Mouse (Mus musculus) CH12.LX (cell line): ENCODE data around the gene Dgkg. TPM values are rescaled to one million over a fixed set of nuclear protein-coding genes. Genes with fewer than 3 reads are reported as not detected.

Source experiments
- DNase-seq: peaks from one replicate; pipeline ENCODE4 v3.0.0-alpha.2; 2013; ENCODE audit errors: extremely low read depth
- H3K27ac ChIP-seq: 2 replicates; pipeline ENCODE4 v1.5.1; 2012; ENCODE audit warnings: low read depth, mild to moderate bottlenecking, control low read depth, moderate library complexity; ENCODE audit not compliant: insufficient read depth
- H3K27me3 ChIP-seq: replicated peaks from 2 replicates; pipeline ENCODE3; 2012; ENCODE audit warnings: inconsistent platforms
- H3K36me3 ChIP-seq, 2 experiments: replicated peaks in 1 of 2; 2 replicates each; pipeline versions ENCODE3 to v1.6.1; 2012; ENCODE audit warnings: inconsistent platforms in 1 of 2, low read length in 1 of 2, mild to moderate bottlenecking in 1 of 2, mixed read lengths in 1 of 2, moderate library complexity in 1 of 2; ENCODE audit not compliant: control insufficient read depth in 1 of 2, insufficient read depth in 1 of 2
- H3K4me1 ChIP-seq, 2 experiments: 2 replicates each; pipeline ENCODE4 v1.6.1; 2012; ENCODE audit warnings: inconsistent platforms in 1 of 2, moderate library complexity in 1 of 2; ENCODE audit not compliant: insufficient read depth in 2 of 2, control insufficient read depth in 1 of 2
- H3K4me2 ChIP-seq: 2 replicates; pipeline ENCODE4 v1.6.1; 2012; ENCODE audit warnings: low read depth, mild to moderate bottlenecking, control low read depth; ENCODE audit not compliant: poor library complexity, insufficient read depth, severe bottlenecking
- H3K4me3 ChIP-seq, 3 experiments: fragments of 150-350 bp in 1 of 3; sonication (generic) in 1 of 3; replicated peaks in 1 of 3; 2 replicates each; pipeline versions ENCODE3 to v1.5.1; 2011 to 2012; ENCODE audit warnings: low read depth in 2 of 3, low read length in 2 of 3, mild to moderate bottlenecking in 2 of 3, moderate library complexity in 2 of 3, control low read depth in 1 of 3, improper control_type of control experiment in 1 of 3, inconsistent platforms in 1 of 3, mixed read lengths in 1 of 3; ENCODE audit not compliant: poor library complexity in 1 of 3
- H3K79me2 ChIP-seq: replicated peaks from 2 replicates; pipeline ENCODE4 v1.6.1; 2012; ENCODE audit warnings: mild to moderate bottlenecking, moderate library complexity; ENCODE audit not compliant: control insufficient read depth, poor library complexity, insufficient read depth, severe bottlenecking; ENCODE audit errors: extremely low read depth
- H3K9ac ChIP-seq: 2 replicates; pipeline ENCODE4 v1.6.1; 2012; ENCODE audit warnings: low read depth, mild to moderate bottlenecking, control low read depth, moderate library complexity; ENCODE audit not compliant: insufficient read depth
- H3K9me3 ChIP-seq: replicated peaks from 2 replicates; pipeline ENCODE3; 2012; ENCODE audit warnings: low read length, inconsistent platforms, mixed read lengths
- BHLHE40 ChIP-seq: IDR thresholded peaks from 2 replicates; pipeline ENCODE4 v1.6.1; 2011; ENCODE audit warnings: mild to moderate bottlenecking, low read depth, low read length, improper control_type of control experiment
- CHD1 ChIP-seq: IDR thresholded peaks from 2 replicates; pipeline ENCODE4 v1.6.1; 2012; ENCODE audit warnings: low read depth, low read length, improper control_type of control experiment, inconsistent platforms
- E2F4 ChIP-seq: IDR thresholded peaks from 2 replicates; pipeline ENCODE4 v1.6.1; 2011; ENCODE audit warnings: low read depth, low read length, improper control_type of control experiment; ENCODE audit not compliant: insufficient replicate concordance
- EP300 ChIP-seq: IDR thresholded peaks from 2 replicates; pipeline ENCODE4 v1.6.1; 2011; ENCODE audit warnings: low read length, improper control_type of control experiment
- GABPA ChIP-seq: IDR thresholded peaks from 2 replicates; pipeline ENCODE4 v1.6.1; 2012; ENCODE audit warnings: low read depth, low read length, improper control_type of control experiment, inconsistent platforms; ENCODE audit not compliant: insufficient replicate concordance
- HCFC1 ChIP-seq: IDR thresholded peaks from 2 replicates; pipeline ENCODE4 v1.6.1; 2012; ENCODE audit warnings: low read depth, mild to moderate bottlenecking, inconsistent platforms, low read length, improper control_type of control experiment
- IRF4 ChIP-seq: IDR thresholded peaks from 2 replicates; pipeline ENCODE4 v1.6.1; 2014; ENCODE audit warnings: low read depth, mild to moderate bottlenecking, inconsistent platforms, low read length, improper control_type of control experiment
- JUND ChIP-seq: conservative IDR thresholded peaks from 2 replicates; pipeline ENCODE4 v1.6.1; 2011; ENCODE audit warnings: low read depth, low read length, improper control_type of control experiment
- MAFK ChIP-seq: IDR thresholded peaks from 2 replicates; pipeline ENCODE4 v1.6.1; 2011; ENCODE audit warnings: low read length, improper control_type of control experiment; ENCODE audit not compliant: insufficient replicate concordance
- MAX ChIP-seq: IDR thresholded peaks from 2 replicates; pipeline ENCODE4 v1.6.1; 2011; ENCODE audit warnings: low read length, improper control_type of control experiment
- MAZ ChIP-seq: IDR thresholded peaks from 2 replicates; pipeline ENCODE4 v1.6.1; 2012; ENCODE audit warnings: low read depth, mild to moderate bottlenecking, inconsistent platforms, low read length, improper control_type of control experiment, moderate library complexity
- MEF2A ChIP-seq: IDR thresholded peaks from 2 replicates; pipeline ENCODE4 v1.6.1; 2014; ENCODE audit warnings: low read depth, mild to moderate bottlenecking, inconsistent platforms, low read length, improper control_type of control experiment, borderline replicate concordance
- NELFE ChIP-seq: IDR thresholded peaks from 2 replicates; pipeline ENCODE4 v1.6.1; 2011; ENCODE audit warnings: low read depth, low read length, improper control_type of control experiment
- NRF1 ChIP-seq: IDR thresholded peaks from 2 replicates; pipeline ENCODE4 v1.6.1; 2014; ENCODE audit warnings: low read depth, mild to moderate bottlenecking, inconsistent platforms, low read length, improper control_type of control experiment, moderate library complexity
- POLR2A ChIP-seq: IDR thresholded peaks from 2 replicates; pipeline ENCODE4 v1.6.1; 2011; ENCODE audit warnings: low read depth, mild to moderate bottlenecking, improper control_type of control experiment, low read length
- POLR2AphosphoS2 ChIP-seq: IDR thresholded peaks from 2 replicates; pipeline ENCODE4 v1.6.1; 2011; ENCODE audit warnings: low read depth, low read length, improper control_type of control experiment
- RAD21 ChIP-seq: IDR thresholded peaks from 2 replicates; pipeline ENCODE4 v1.6.1; 2011; ENCODE audit warnings: low read depth, mild to moderate bottlenecking, low read length, improper control_type of control experiment, moderate library complexity
- SIN3A ChIP-seq: IDR thresholded peaks from 2 replicates; pipeline ENCODE4 v1.6.1; 2012; ENCODE audit warnings: low read length, improper control_type of control experiment, inconsistent platforms
- SMC3 ChIP-seq: IDR thresholded peaks from 2 replicates; pipeline ENCODE4 v1.6.1; 2011; ENCODE audit warnings: low read depth, low read length, improper control_type of control experiment
- TBP ChIP-seq: conservative IDR thresholded peaks from 2 replicates; pipeline ENCODE4 v1.6.1; 2011; ENCODE audit warnings: low read depth, low read length, improper control_type of control experiment
- UBTF ChIP-seq: IDR thresholded peaks from 2 replicates; pipeline ENCODE4 v1.6.1; 2012; ENCODE audit warnings: low read depth, mild to moderate bottlenecking, inconsistent platforms, low read length, improper control_type of control experiment, moderate library complexity
- USF1 ChIP-seq: IDR thresholded peaks from 2 replicates; pipeline ENCODE4 v1.6.1; 2014; ENCODE audit warnings: low read depth, mild to moderate bottlenecking, inconsistent platforms, low read length, improper control_type of control experiment
- USF2 ChIP-seq: conservative IDR thresholded peaks from 2 replicates; pipeline ENCODE4 v1.6.1; 2011; ENCODE audit warnings: low read depth, low read length, improper control_type of control experiment
- ZMIZ1 ChIP-seq: IDR thresholded peaks from 2 replicates; pipeline ENCODE4 v1.6.1; 2012; ENCODE audit warnings: low read depth, mild to moderate bottlenecking, inconsistent platforms, low read length, improper control_type of control experiment
- ZNF384 ChIP-seq: IDR thresholded peaks from 2 replicates; pipeline ENCODE4 v1.6.1; 2012; ENCODE audit warnings: low read depth, low read length, improper control_type of control experiment, inconsistent platforms
- dilution Hi-C: fragments of 300-500 bp; cut with MboI; formaldehyde crosslinking; loops from 2 replicates; pipeline ENCODE4 v1.14.3; 2020; ENCODE audit warnings: low sequenced_read_pairs; ENCODE audit not compliant: extremely low pct_unique_long_range_greater_than_20kb, extremely low pct_ligation_motif_present
- in situ Hi-C: fragments of 300-500 bp; cut with MboI; formaldehyde crosslinking; loops from 3 replicates; pipeline ENCODE4 v1.14.3; 2019; ENCODE audit warnings: low sequenced_read_pairs, low pct_ligation_motif_present, low pct_unique_long_range_greater_than_20kb, mixed read lengths
- polyA plus RNA-seq: library from polyadenylated mRNA; unstranded; fragments of >175 nt; gene quantifications from 2 replicates; pipeline ENCODE4 v1.2.1, GENCODE M21; 2012; ENCODE audit warnings: low read depth; ENCODE audit not compliant: insufficient read length
- total RNA-seq, 2 experiments: library from RNA; depleted of rRNA; stranded (reverse); fragments of 300-350 nt in 1 of 2; fragments of >200 nt in 1 of 2; gene quantifications; 2 replicates each; pipeline ENCODE4 v1.2.3; 2012 to 2014

The Dgkg gene
- total and polyA plus RNA-seq, 3 experiments = 2.0 to 9.2 (median 3.0) TPM

- in situ Hi-C loops = no loop called here
- H3K4me1 ChIP-seq = peaks cover 24 to 69% of the 10 kb centered on the region in 2 experiments
Observed at GRCm38 (mm10) chr16:22651244-22651643, 5.8 kb downstream of the Dgkg start.

GRCm38 (mm10) chr16:22645256-22645655 is 11.8 kb downstream of the Dgkg start:
- Histone ChIP-seq H3K9ac (no peak overlapping the region), H3K79me2 (peaks cover 10% of the 10 kb centered on the region; the same call in 1 of the 2 replicates)
- in situ Hi-C loops = no loop called here

More at GRCm38 (mm10) chr16:22651244-22651643, 5.8 kb downstream of the Dgkg start:
- TF ChIP-seq GABPA = no peak
- no peak for TF ChIP-seq IRF4
- TF ChIP-seq POLR2AphosphoS2 = no peak
- H3K79me2 ChIP-seq = peaks cover 17% of the 10 kb centered on the region; the same call in 1 of the 2 replicates
- H3K27me3 ChIP-seq = no peaks in the 10 kb centered on the region
- no peak overlapping the region for H3K9ac ChIP-seq
- H3K4me2 ChIP-seq = no peak overlapping the region
- H3K27ac ChIP-seq = no peak overlapping the region
- DNase-seq = no peak
- H3K36me3 ChIP-seq = peaks cover 0 to 3% of the 10 kb centered on the region in 2 experiments
- no peak overlapping the region for H3K4me3 ChIP-seq
- H3K9me3 ChIP-seq = no peaks in the 10 kb centered on the region
- dilution Hi-C loops = no loop called here

GRCm38 (mm10) chr16:22643460-22643859 is 13.6 kb downstream of the Dgkg start:
- TF ChIP-seq EP300 (no peak; the same call in 1 of the 2 replicates), HCFC1 (0 out of 2 replicates have a peak, but pooled peaks have one; percentile 21), ZMIZ1 (peak; percentile 34; the same call in 1 of the 2 replicates), UBTF (peak; percentile 65; the same call in 1 of the 2 replicates), TBP (no peak), USF2 (no peak), E2F4 (no peak), IRF4 (peak; percentile 50), MAX (0 out of 2 replicates have a peak, but pooled peaks have one; percentile 29), BHLHE40 (peak; percentile 26; the same call in 1 of the 2 replicates), POLR2A (0 out of 2 replicates have a peak, but pooled peaks have one; percentile 24), RAD21 (no peak), JUND (peak; percentile 41; the same call in 1 of the 2 replicates), CHD1 (peak; percentile 45), NELFE (no peak), SIN3A (peak; percentile 60; the same call in 1 of the 2 replicates), SMC3 (no peak)
- dilution Hi-C loops (no loop called here), in situ Hi-C loops (no loop called here)
- H3K9ac ChIP-seq = peak overlapping the region; percentile 70
- H3K79me2 ChIP-seq = peaks cover 6% of the 10 kb centered on the region; the same call in 1 of the 2 replicates
- no peaks in the 10 kb centered on the region for H3K27me3 ChIP-seq
- DNase-seq = no peak
- H3K4me3 ChIP-seq = peak overlapping the region in 2 of 3 experiments; percentile 1 to 22
- no peaks in the 10 kb centered on the region for H3K9me3 ChIP-seq
- H3K27ac ChIP-seq = peak overlapping the region; percentile 77
- H3K4me1 ChIP-seq = peaks cover 10 to 31% of the 10 kb centered on the region in 2 experiments
- peaks cover 0 to 6% of the 10 kb centered on the region in 2 experiments for H3K36me3 ChIP-seq
- H3K4me2 ChIP-seq = peak overlapping the region; percentile 85

More at GRCm38 (mm10) chr16:22645256-22645655, 11.8 kb downstream of the Dgkg start:
- H3K4me3 ChIP-seq = no peak overlapping the region
- dilution Hi-C loops = no loop called here
- H3K4me1 ChIP-seq = peaks cover 12 to 34% of the 10 kb centered on the region in 2 experiments
- no peak for DNase-seq
- H3K27ac ChIP-seq = no peak overlapping the region
- peaks cover 0 to 3% of the 10 kb centered on the region in 2 experiments for H3K36me3 ChIP-seq
- TF ChIP-seq MAFK (no peak), NRF1 (no peak), TBP (no peak), NELFE (no peak), MAZ (no peak), MEF2A (no peak), USF2 (no peak), JUND (no peak), USF1 (no peak), ZNF384 (no peak), RAD21 (no peak)
- no peaks in the 10 kb centered on the region for H3K27me3 ChIP-seq
- H3K4me2 ChIP-seq = no peak overlapping the region
- no peaks in the 10 kb centered on the region for H3K9me3 ChIP-seq
